Mouse (Mus musculus) right cerebral cortex, postnatal 36 days (tissue): ENCODE measurements around the gene Yipf2.

Experiments
- DNase-seq, 2 experiments: peaks; one replicate each; pipeline ENCODE4 v3.0.0; 2022; ENCODE audit warnings: low spot score in 2 of 2, mixed read lengths in 1 of 2

Gene Yipf2

GRCm38 (mm10) chr9:21600186-21600585 lies 7.6 kb upstream of the Yipf2 start:
- no peak for DNase-seq

GRCm38 (mm10) chr9:21598198-21598597 lies 5.6 kb upstream of the Yipf2 start:
- no peak for DNase-seq

- no peak for DNase-seq
These were observed 2.2 kb upstream of the Yipf2 start for GRCm38 (mm10) chr9:21594838-21595237.

- DNase-seq, result peak in 1 of 2 experiments; percentile 45
These were observed 1.7 kb upstream of the Yipf2 start for GRCm38 (mm10) chr9:21594350-21594749.

- DNase-seq, result peak; percentile 56 to 69
These were observed 594 bp upstream of the Yipf2 start for GRCm38 (mm10) chr9:21593122-21593721.

- DNase-seq, result no peak
These were observed 561 bp downstream of the Yipf2 start for GRCm38 (mm10) chr9:21591831-21592702.

GRCm38 (mm10) chr9:21591127-21591830 lies 1.3 kb downstream of the Yipf2 start:
- no peak for DNase-seq

- no peak for DNase-seq
These were observed 3.1 kb downstream of the Yipf2 start for GRCm38 (mm10) chr9:21589538-21589937.

GRCm38 (mm10) chr9:21588350-21588749 lies 4.3 kb downstream of the Yipf2 start:
- DNase-seq, result no peak

- DNase-seq, result no peak
These were observed 4.8 kb downstream of the Yipf2 start for GRCm38 (mm10) chr9:21587678-21588349.

GRCm38 (mm10) chr9:21585401-21585800 lies 7.2 kb downstream of the Yipf2 start:
- DNase-seq, result no peak

- DNase-seq, result no peak
These were observed 14.4 kb downstream of the Yipf2 start for GRCm38 (mm10) chr9:21578226-21578625.

GRCm38 (mm10) chr9:21576286-21576685 lies 16.3 kb downstream of the Yipf2 start:
- DNase-seq, result no peak

- no peak for DNase-seq
These were observed 17.4 kb downstream of the Yipf2 start for GRCm38 (mm10) chr9:21575253-21575652.

- DNase-seq, result no peak
These were observed 18.4 kb downstream of the Yipf2 start for GRCm38 (mm10) chr9:21574012-21574801.

GRCm38 (mm10) chr9:21568657-21569255 lies 23.9 kb downstream of the Yipf2 start:
- no peak for DNase-seq

- no peak for DNase-seq
These were observed 25.6 kb downstream of the Yipf2 start for GRCm38 (mm10) chr9:21567051-21567450.

- no peak for DNase-seq
These were observed 26.1 kb downstream of the Yipf2 start for GRCm38 (mm10) chr9:21566538-21566937.

- no peak for DNase-seq
These were observed 27.5 kb downstream of the Yipf2 start for GRCm38 (mm10) chr9:21565004-21565586.

- no peak for DNase-seq
These were observed 28.2 kb downstream of the Yipf2 start for GRCm38 (mm10) chr9:21564420-21564819.
